Mouse (Mus musculus): ENCODE data around the gene Xrcc5.

Gene Xrcc5

GRCm38 (mm10) chr1:72306679-72307181 lies 491 bp upstream of the Xrcc5 start:
- CTCF ChIA-PET: interaction anchor here in 3 of 4 experiments (0.6 to 0.7 kb wide), 5 partner anchors 57 to 1092 kb away, joined by 3 to 7 read pairs (median 3); no protein-coding TSS in a partner anchor
- POLR2A ChIA-PET: interaction anchor here (0.6 to 6.7 kb wide), 44 partner anchors 10 to 1072 kb away, joined by 3 to 59 read pairs (median 4); partner anchors contain the start of genes Pecr (in 3 of the 4) and Tmem169 (in 3 of the 4)

- POLR2A ChIA-PET: interaction anchor here (0.8 to 6.7 kb wide), 45 partner anchors 8 to 481 kb away, joined by 3 to 59 read pairs (median 6); partner anchors contain the start of genes Pecr (in 3 of the 4), Tmem169 (in 3 of the 4), Mreg (in 1 of the 4) and Rpl37a (in 1 of the 4)
- CTCF ChIA-PET: no interaction called here
Observed at GRCm38 (mm10) chr1:72308919-72309318, 1.7 kb downstream of the Xrcc5 start.

GRCm38 (mm10) chr1:72309744-72310424 lies 2.7 kb downstream of the Xrcc5 start:
- ChIA-PET POLR2A (interaction anchor here (0.6 to 6.7 kb wide), 43 partner anchors 7 to 659 kb away, joined by 3 to 59 read pairs (median 4); partner anchors contain the start of genes Pecr (in 2 of the 4), Tmem169 (in 2 of the 4), Igfbp2 (in 1 of the 4) and Rpl37a (in 1 of the 4)), CTCF (interaction anchor here in 1 of 4 experiments (0.6 kb wide), 1 partner anchor 46 kb away, joined by 3 read pairs; no protein-coding TSS in a partner anchor)

GRCm38 (mm10) chr1:72312701-72313398 lies 5.6 kb downstream of the Xrcc5 start:
- POLR2A ChIA-PET: interaction anchor here (0.6 to 3.2 kb wide), 39 partner anchors 9 to 1799 kb away, joined by 3 to 24 read pairs (median 4); partner anchors contain the start of genes Pecr (in 3 of the 4) and Tmem169 (in 3 of the 4)
- CTCF ChIA-PET: interaction anchor here (0.5 to 1.5 kb wide), 15 partner anchors 9 to 1550 kb away, joined by 3 to 9 read pairs (median 3); partner anchors contain the start of genes Pecr (in 2 of the 4) and Tmem169 (in 2 of the 4)

- ChIA-PET POLR2A (interaction anchor here in 3 of 4 experiments (0.6 to 3.2 kb wide), 33 partner anchors 9 to 513 kb away, joined by 3 to 24 read pairs (median 4); partner anchors contain the start of genes Pecr (in 3 of the 3) and Tmem169 (in 3 of the 3)), CTCF (interaction anchor here (0.5 to 1.5 kb wide), 14 partner anchors 9 to 1549 kb away, joined by 3 to 9 read pairs (median 3); partner anchors contain the start of genes Pecr (in 2 of the 4) and Tmem169 (in 2 of the 4))
Observed at GRCm38 (mm10) chr1:72313399-72314039, 6.3 kb downstream of the Xrcc5 start.

- ChIA-PET POLR2A (interaction anchor here in 3 of 4 experiments (1.2 to 3.2 kb wide), 5 partner anchors 7 to 89 kb away, joined by 3 to 24 read pairs (median 18); partner anchors contain the start of genes Pecr (in 1 of the 3), Tmem169 (in 1 of the 3) and Xrcc5 (in 1 of the 3)), CTCF (no interaction called here)
Observed at GRCm38 (mm10) chr1:72315447-72315846, 8.2 kb downstream of the Xrcc5 start.

- POLR2A ChIA-PET: interaction anchor here in 3 of 4 experiments (0.8 to 3.1 kb wide), 11 partner anchors 8 to 72 kb away, joined by 3 to 18 read pairs (median 3); partner anchors contain the start of gene Xrcc5 (in 2 of the 3)
- CTCF ChIA-PET: no interaction called here
Observed at GRCm38 (mm10) chr1:72316409-72316808, 9.2 kb downstream of the Xrcc5 start.

GRCm38 (mm10) chr1:72316901-72317300 lies 9.7 kb downstream of the Xrcc5 start:
- CTCF ChIA-PET: no interaction called here
- POLR2A ChIA-PET: interaction anchor here in 3 of 4 experiments (0.8 to 3.1 kb wide), 14 partner anchors 9 to 90 kb away, joined by 3 to 18 read pairs (median 4); partner anchors contain the start of gene Xrcc5 (in 2 of the 3)

- CTCF ChIA-PET: no interaction called here
- POLR2A ChIA-PET: interaction anchor here (0.5 to 1.2 kb wide), 6 partner anchors 13 to 285 kb away, joined by 3 to 6 read pairs (median 4); no protein-coding TSS in a partner anchor
Observed at GRCm38 (mm10) chr1:72320759-72321158, 13.5 kb downstream of the Xrcc5 start.

GRCm38 (mm10) chr1:72323248-72323647 lies 16.0 kb downstream of the Xrcc5 start:
- ChIA-PET POLR2A (interaction anchor here in 3 of 4 experiments (0.6 to 5.8 kb wide), 9 partner anchors 10 to 57 kb away, joined by 3 to 33 read pairs (median 3); partner anchors contain the start of gene Xrcc5 (in 1 of the 3)), CTCF (interaction anchor here in 1 of 4 experiments (0.6 kb wide), 2 partner anchors 22 to 80 kb away, joined by 5 to 11 read pairs; no protein-coding TSS in a partner anchor)

- ChIA-PET POLR2A (interaction anchor here (0.6 to 5.8 kb wide), 14 partner anchors 8 to 129 kb away, joined by 3 to 33 read pairs (median 4); partner anchors contain the start of gene Xrcc5 (in 1 of the 4)), CTCF (interaction anchor here in 1 of 4 experiments (0.6 kb wide), 1 partner anchor 10 kb away, joined by 3 read pairs; no protein-coding TSS in a partner anchor)
Observed at GRCm38 (mm10) chr1:72326162-72326821, 19.1 kb downstream of the Xrcc5 start.

- CTCF ChIA-PET: no interaction called here
- POLR2A ChIA-PET: interaction anchor here in 2 of 4 experiments (0.8 to 3.1 kb wide), 8 partner anchors 8 to 48 kb away, joined by 3 to 19 read pairs (median 4); partner anchors contain the start of gene Xrcc5 (in 1 of the 2)
Observed at GRCm38 (mm10) chr1:72334807-72335206, 27.6 kb downstream of the Xrcc5 start.

- ChIA-PET POLR2A (interaction anchor here in 2 of 4 experiments (0.6 to 6.1 kb wide), 7 partner anchors 9 to 100 kb away, joined by 3 to 33 read pairs (median 3); no protein-coding TSS in a partner anchor), CTCF (interaction anchor here in 1 of 4 experiments (0.6 kb wide), 1 partner anchor 11 kb away, joined by 3 read pairs; no protein-coding TSS in a partner anchor)
Observed at GRCm38 (mm10) chr1:72336780-72337179, 29.6 kb downstream of the Xrcc5 start.

GRCm38 (mm10) chr1:72338341-72338740 lies 31.1 kb downstream of the Xrcc5 start:
- ChIA-PET POLR2A (interaction anchor here in 2 of 4 experiments (1.4 to 6.1 kb wide), 2 partner anchors 13 to 15 kb away, joined by 3 to 33 read pairs; no protein-coding TSS in a partner anchor), CTCF (no interaction called here)

- POLR2A ChIA-PET: interaction anchor here in 2 of 4 experiments (0.5 to 3.2 kb wide), 6 partner anchors 11 to 234 kb away, joined by 3 to 14 read pairs (median 6); no protein-coding TSS in a partner anchor
- CTCF ChIA-PET: no interaction called here
Observed at GRCm38 (mm10) chr1:72347873-72348272, 40.7 kb downstream of the Xrcc5 start.

- CTCF ChIA-PET: interaction anchor here in 1 of 4 experiments (2.3 kb wide), 1 partner anchor 11 kb away, joined by 6 read pairs; no protein-coding TSS in a partner anchor
Observed at GRCm38 (mm10) chr1:72354856-72355255, 47.6 kb downstream of the Xrcc5 start.

More at GRCm38 (mm10) chr1:72354856-72355255, 47.6 kb downstream of the Xrcc5 start:
- POLR2A ChIA-PET: interaction anchor here in 1 of 4 experiments (0.9 to 1.9 kb wide), 2 partner anchors 11 to 28 kb away, joined by 3 to 5 read pairs; no protein-coding TSS in a partner anchor
